Mouse (Mus musculus): Measurements from ENCODE around the gene Sesn3.

Sesn3 gene

DNA sequence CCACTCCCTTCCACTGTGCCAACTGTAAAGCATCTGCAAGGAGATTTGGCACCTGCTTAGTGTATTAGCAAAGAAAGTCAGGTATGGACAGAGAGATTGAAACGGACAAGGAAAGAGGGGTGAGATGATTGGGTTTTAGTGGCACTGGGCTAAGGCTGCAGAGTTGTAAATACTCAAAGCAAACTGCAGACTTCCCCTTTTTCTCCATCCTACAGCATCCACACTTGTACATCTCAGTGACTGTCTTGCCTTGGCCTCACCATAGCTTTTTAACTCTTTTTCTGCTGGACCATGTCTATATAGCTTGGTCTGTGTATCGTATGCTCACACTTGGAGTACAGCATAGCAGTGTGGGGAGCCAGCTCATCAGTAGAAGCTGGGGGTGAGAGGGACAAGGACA, 75.9 kb downstream of the Sesn3 start:
- no peaks in the 10 kb centered on the region for H3K9me3 ChIP-seq (ENCODE audit: low read length)
- H3K4me1 ChIP-seq (replicated peaks; ENCODE audit: low read depth, low read length): peaks cover 16% of the 10 kb centered on the region
- H3K27me3 ChIP-seq (ENCODE audit: insufficient read depth, low read length): peaks cover 5% of the 10 kb centered on the region; the same call in 1 of the 2 replicates
- TF ChIP-seq POU5F1 (IDR thresholded peaks at IDR 0.05; ENCODE audit: borderline replicate concordance, low read length) (no peak), CTCF (conservative IDR thresholded peaks at IDR 0.05; ENCODE audit: low read length) (no peak), NANOG (IDR thresholded peaks at IDR 0.05; ENCODE audit: borderline replicate concordance, low read length) (no peak)
- no peak overlapping the region for H3K4me3 ChIP-seq (replicated peaks; ENCODE audit: low read length)
- no peaks in the 10 kb centered on the region for H3K36me3 ChIP-seq (ENCODE audit: insufficient read depth, low read length)

DNA sequence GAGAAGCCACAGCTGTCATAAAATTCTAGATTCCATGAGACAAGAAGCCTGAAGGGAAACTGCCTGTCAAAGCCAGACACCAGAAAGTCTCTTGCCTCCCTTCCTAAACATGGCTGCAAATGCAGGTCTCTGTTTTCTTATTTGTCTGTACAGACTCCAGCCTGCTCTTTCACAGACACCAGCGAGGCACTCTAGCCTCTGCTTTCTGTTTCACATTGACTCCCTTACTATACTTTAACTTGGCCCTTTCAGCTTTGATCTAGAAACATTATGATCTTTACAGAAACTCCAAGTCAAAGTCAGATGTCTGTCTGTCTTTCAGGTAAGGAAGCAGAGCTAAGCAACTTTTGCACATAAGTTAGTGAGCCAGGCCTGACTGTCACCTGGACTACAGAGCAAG, 77.5 kb downstream of the Sesn3 start:
- TF ChIP-seq CTCF (conservative IDR thresholded peaks at IDR 0.05; ENCODE audit: low read length): no peak
- TF ChIP-seq NANOG (IDR thresholded peaks at IDR 0.05; ENCODE audit: borderline replicate concordance, low read length): no peak
- no peak for TF ChIP-seq POU5F1 (IDR thresholded peaks at IDR 0.05; ENCODE audit: borderline replicate concordance, low read length)
- Histone ChIP-seq H3K9me3 (ENCODE audit: low read length) (no peaks in the 10 kb centered on the region), H3K27me3 (ENCODE audit: insufficient read depth, low read length) (peaks cover 5% of the 10 kb centered on the region; the same call in 1 of the 2 replicates), H3K4me1 (replicated peaks; ENCODE audit: low read depth, low read length) (peaks cover 20% of the 10 kb centered on the region), H3K4me3 (replicated peaks; ENCODE audit: low read length) (no peak overlapping the region), H3K36me3 (ENCODE audit: insufficient read depth, low read length) (peaks cover 2% of the 10 kb centered on the region; the same call in 1 of the 2 replicates)

DNA sequence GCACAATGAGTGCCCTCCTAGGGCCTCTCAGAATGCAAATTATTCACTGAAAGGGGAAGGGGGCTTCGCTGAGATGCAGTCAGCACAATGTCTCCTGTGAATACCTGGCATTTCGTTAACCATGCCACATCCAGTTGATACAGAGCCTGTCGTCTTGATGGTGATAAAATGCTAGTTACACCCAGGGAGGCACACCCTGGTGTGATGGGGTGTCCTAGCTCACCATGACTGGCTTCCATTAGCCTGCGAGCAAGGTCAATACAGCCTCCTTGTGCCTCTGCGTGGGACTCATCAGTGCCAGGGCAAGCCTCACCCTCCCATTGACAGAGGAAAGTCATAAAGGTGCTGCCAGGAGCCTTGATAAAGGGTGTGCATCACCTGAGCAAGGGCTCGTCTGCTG, 80.0 kb downstream of the Sesn3 start:
- Histone ChIP-seq H3K27me3 (ENCODE audit: insufficient read depth, low read length) (no peaks in the 10 kb centered on the region), H3K9me3 (ENCODE audit: low read length) (no peaks in the 10 kb centered on the region), H3K36me3 (ENCODE audit: insufficient read depth, low read length) (peaks cover 5% of the 10 kb centered on the region; the same call in 1 of the 2 replicates), H3K4me1 (replicated peaks; ENCODE audit: low read depth, low read length) (peaks cover 20% of the 10 kb centered on the region), H3K4me3 (replicated peaks; ENCODE audit: low read length) (no peak overlapping the region)
- TF ChIP-seq POU5F1 (IDR thresholded peaks at IDR 0.05; ENCODE audit: borderline replicate concordance, low read length) (no peak), NANOG (IDR thresholded peaks at IDR 0.05; ENCODE audit: borderline replicate concordance, low read length) (no peak), CTCF (conservative IDR thresholded peaks at IDR 0.05; ENCODE audit: low read length) (no peak)

DNA sequence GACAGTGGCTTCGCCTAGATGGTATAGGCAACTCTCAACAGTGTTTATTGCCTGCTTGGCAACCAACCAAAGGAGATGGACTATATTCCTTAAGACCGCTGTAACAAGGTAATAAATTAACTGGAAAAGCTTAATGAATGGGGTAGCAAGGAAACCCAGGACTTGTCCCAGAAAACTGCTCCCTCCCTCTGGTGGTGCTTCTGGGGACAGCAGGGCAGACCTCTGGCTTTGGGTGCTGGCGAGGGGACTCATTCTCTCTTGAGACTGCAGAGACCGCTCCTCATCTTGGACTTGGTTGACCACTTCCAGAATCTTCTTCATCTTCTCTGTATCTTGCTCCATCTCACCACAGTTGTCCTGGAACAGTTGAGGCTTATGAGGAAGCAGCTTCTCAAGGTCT, 82.2 kb downstream of the Sesn3 start:
- peaks cover 5% of the 10 kb centered on the region; the same call in 1 of the 2 replicates for H3K36me3 ChIP-seq (ENCODE audit: insufficient read depth, low read length)
- no peak overlapping the region for H3K4me3 ChIP-seq (replicated peaks; ENCODE audit: low read length)
- peaks cover 20% of the 10 kb centered on the region for H3K4me1 ChIP-seq (replicated peaks; ENCODE audit: low read depth, low read length)
- H3K27me3 ChIP-seq (ENCODE audit: insufficient read depth, low read length): no peaks in the 10 kb centered on the region
- TF ChIP-seq CTCF (conservative IDR thresholded peaks at IDR 0.05; ENCODE audit: low read length): peak; percentile 36
- no peak for TF ChIP-seq NANOG (IDR thresholded peaks at IDR 0.05; ENCODE audit: borderline replicate concordance, low read length)
- TF ChIP-seq POU5F1 (IDR thresholded peaks at IDR 0.05; ENCODE audit: borderline replicate concordance, low read length): no peak
- H3K9me3 ChIP-seq (ENCODE audit: low read length): no peaks in the 10 kb centered on the region

DNA sequence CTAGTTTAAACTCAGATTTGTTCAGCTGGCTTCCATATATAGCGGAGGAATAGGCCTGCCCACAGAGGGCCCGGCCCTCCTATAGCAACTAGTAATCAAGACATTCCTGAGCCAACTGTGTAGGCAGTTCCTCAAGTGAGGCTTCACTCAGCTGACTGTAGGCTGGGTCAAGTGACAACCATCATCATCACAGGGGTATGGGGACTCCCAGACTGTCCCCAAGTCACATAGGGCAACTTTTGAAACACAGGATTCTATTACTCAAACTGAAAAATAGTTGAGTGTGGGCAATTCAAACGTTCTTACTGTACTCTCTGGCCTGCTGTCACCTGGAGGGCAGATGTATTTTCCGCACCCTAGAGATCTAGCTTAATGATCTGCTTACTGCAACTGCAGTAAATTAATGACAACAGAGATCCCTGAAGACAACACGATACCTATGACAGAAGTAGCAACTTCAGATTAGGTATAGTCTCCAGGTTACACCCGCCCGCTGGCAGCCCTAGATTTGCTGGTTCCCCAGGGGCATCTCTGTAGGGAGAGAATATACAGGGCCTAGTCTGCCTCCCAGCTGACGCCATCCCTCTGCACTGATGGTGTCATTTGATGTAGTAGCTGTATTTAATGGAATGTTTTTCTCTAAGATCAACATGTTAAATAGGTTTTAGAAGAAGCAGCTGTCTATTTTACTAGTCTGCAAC, 87.4 kb downstream of the Sesn3 start:
- Histone ChIP-seq H3K27me3 (ENCODE audit: insufficient read depth, low read length) (no peaks in the 10 kb centered on the region), H3K36me3 (ENCODE audit: insufficient read depth, low read length) (peaks cover 4% of the 10 kb centered on the region; the same call in 1 of the 2 replicates), H3K4me3 (replicated peaks; ENCODE audit: low read length) (no peak overlapping the region), H3K9me3 (ENCODE audit: low read length) (no peaks in the 10 kb centered on the region), H3K4me1 (replicated peaks; ENCODE audit: low read depth, low read length) (peaks cover 29% of the 10 kb centered on the region)
- TF ChIP-seq NANOG (IDR thresholded peaks at IDR 0.05; ENCODE audit: borderline replicate concordance, low read length): no peak
- TF ChIP-seq POU5F1 (IDR thresholded peaks at IDR 0.05; ENCODE audit: borderline replicate concordance, low read length): no peak
- no peak for TF ChIP-seq CTCF (conservative IDR thresholded peaks at IDR 0.05; ENCODE audit: low read length)

DNA sequence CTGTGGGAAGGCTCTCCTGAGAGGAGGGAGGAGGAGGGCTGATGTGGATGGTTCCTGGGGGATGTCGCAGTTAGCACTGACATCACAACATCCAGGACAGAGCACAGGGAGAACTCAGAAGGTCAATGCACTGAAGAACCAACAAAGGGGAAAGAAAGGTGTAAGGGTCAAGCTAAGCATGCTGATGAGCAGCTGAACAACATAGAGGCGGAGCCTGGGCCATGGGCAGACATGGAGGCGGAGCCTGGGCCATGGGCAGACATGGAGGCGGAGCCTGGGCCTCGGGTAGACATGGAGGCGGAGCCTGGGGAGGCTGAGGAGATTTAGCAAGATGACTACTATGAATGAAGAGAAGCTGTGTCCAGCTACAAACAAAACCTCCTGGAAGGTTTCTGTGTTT, 88.7 kb downstream of the Sesn3 start:
- Histone ChIP-seq H3K9me3 (ENCODE audit: low read length) (no peaks in the 10 kb centered on the region), H3K27me3 (ENCODE audit: insufficient read depth, low read length) (no peaks in the 10 kb centered on the region), H3K4me3 (replicated peaks; ENCODE audit: low read length) (no peak overlapping the region), H3K4me1 (replicated peaks; ENCODE audit: low read depth, low read length) (peaks cover 29% of the 10 kb centered on the region), H3K36me3 (ENCODE audit: insufficient read depth, low read length) (no peaks in the 10 kb centered on the region)
- TF ChIP-seq CTCF (conservative IDR thresholded peaks at IDR 0.05; ENCODE audit: low read length): no peak
- TF ChIP-seq POU5F1 (IDR thresholded peaks at IDR 0.05; ENCODE audit: borderline replicate concordance, low read length): no peak
- TF ChIP-seq NANOG (IDR thresholded peaks at IDR 0.05; ENCODE audit: borderline replicate concordance, low read length): no peak

DNA sequence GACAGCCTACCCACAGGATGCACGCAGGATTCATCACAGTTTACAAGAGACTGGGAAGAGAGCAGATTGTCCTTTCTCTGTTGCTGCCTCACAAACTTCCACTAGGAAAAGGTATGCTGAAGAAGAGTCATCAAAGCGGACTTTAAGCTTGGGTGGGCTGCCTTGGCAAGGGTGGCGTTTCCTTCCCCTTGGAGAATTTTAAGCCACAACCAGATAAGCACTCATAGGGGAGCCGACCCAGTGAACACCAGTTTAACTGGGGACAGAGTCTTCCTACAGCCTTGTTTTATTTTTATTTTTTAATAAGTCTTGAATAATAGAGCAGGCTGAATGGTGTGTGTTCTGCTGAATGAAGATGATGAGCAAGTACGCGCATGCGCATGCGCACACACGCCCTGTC, 89.9 kb downstream of the Sesn3 start:
- H3K27me3 ChIP-seq (ENCODE audit: insufficient read depth, low read length): no peaks in the 10 kb centered on the region
- H3K4me1 ChIP-seq (replicated peaks; ENCODE audit: low read depth, low read length): peaks cover 29% of the 10 kb centered on the region
- no peak for TF ChIP-seq NANOG (IDR thresholded peaks at IDR 0.05; ENCODE audit: borderline replicate concordance, low read length)
- TF ChIP-seq CTCF (conservative IDR thresholded peaks at IDR 0.05; ENCODE audit: low read length): no peak
- no peak for TF ChIP-seq POU5F1 (IDR thresholded peaks at IDR 0.05; ENCODE audit: borderline replicate concordance, low read length)
- H3K9me3 ChIP-seq (ENCODE audit: low read length): no peaks in the 10 kb centered on the region
- H3K4me3 ChIP-seq (replicated peaks; ENCODE audit: low read length): no peak overlapping the region
- H3K36me3 ChIP-seq (ENCODE audit: insufficient read depth, low read length): no peaks in the 10 kb centered on the region

DNA sequence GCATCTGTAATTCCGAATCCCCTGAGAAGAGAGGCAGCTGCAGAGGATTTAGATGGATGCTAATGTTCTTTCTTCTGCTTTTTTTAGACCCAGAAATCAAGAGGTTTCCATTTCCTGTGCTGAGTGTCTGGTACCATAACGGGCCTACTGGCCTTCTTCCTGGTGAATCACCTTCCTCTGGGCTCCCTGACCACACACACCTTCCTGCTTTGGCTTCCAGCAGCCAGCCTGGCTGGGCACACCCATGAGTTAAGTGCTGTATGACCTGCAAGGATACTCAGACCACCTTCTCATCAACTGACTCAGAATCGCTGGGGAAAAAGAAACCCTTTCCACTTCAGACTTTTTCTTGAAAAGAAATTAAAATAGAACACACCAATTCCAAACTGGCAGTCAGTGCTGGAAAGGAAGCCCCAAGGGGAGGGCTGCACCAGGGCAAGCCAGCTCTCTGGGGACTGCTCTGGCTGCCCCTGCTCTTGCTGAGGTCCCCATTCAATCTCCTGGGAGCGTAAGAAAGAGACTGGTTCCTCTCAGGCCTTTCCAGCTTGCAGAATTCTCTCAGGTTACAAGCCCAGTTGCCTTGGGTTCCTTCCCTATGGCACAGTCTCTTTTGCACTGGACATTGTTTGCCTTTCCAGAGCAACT, 90.7 kb downstream of the Sesn3 start:
- Histone ChIP-seq H3K27me3 (ENCODE audit: insufficient read depth, low read length) (no peaks in the 10 kb centered on the region), H3K4me1 (replicated peaks; ENCODE audit: low read depth, low read length) (peaks cover 29% of the 10 kb centered on the region), H3K4me3 (replicated peaks; ENCODE audit: low read length) (no peak overlapping the region), H3K9me3 (ENCODE audit: low read length) (no peaks in the 10 kb centered on the region), H3K36me3 (ENCODE audit: insufficient read depth, low read length) (no peaks in the 10 kb centered on the region)
- TF ChIP-seq CTCF (conservative IDR thresholded peaks at IDR 0.05; ENCODE audit: low read length): no peak
- TF ChIP-seq NANOG (IDR thresholded peaks at IDR 0.05; ENCODE audit: borderline replicate concordance, low read length): no peak
- TF ChIP-seq POU5F1 (IDR thresholded peaks at IDR 0.05; ENCODE audit: borderline replicate concordance, low read length): no peak

Data from E14TG2a.4 (cell line).